Mouse (Mus musculus): ENCODE data around the gene Slc17a5.

The Slc17a5 gene

DNA sequence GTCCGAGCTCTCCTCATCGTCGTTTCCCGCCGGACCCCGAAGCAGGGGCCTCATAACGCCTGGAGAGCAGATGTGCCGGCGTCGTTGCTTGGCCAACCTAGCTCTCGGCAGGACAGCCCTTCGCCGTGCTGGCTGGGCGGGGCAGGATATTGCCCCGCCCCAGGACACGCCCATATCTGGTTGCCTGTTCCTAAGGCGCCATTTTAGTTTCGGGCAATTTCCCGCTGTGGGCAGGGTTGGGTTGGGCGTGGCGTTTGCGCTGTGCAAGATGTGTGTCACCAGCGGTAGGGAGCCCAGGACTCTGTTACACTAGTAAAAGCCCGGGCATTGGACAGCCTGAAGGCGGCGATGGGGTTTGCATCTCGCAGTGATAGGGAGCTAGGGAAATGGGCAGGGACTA is at the start of gene Slc17a5:
TSS of gene Slc17a5 (minus strand) at position 128 of the 400 bp plus-strand sequence.
- peak; percentile 97 for DNase-seq (ENCODE audit: low spot score)

DNA sequence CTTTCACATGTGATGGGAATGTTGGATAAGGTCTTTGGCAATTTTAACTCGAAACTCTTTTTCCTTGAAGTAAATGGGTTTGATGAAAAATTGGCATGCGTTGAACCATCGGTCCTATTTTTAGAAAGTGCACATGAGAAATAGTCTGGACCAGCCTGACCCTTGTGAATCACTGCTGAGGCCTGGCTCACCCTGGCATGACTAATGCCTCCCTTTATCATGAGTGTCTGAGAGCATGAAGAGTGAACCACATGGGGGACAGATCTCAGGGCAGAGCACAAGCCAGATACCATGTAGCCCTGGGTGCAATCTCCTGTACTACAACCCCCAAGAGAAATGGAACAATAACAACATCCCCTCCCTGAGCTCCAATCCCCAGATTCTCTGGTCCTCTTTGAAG is 46.1 kb upstream of the Slc17a5 start:
- DNase-seq (ENCODE audit: low spot score), result no peak

DNA sequence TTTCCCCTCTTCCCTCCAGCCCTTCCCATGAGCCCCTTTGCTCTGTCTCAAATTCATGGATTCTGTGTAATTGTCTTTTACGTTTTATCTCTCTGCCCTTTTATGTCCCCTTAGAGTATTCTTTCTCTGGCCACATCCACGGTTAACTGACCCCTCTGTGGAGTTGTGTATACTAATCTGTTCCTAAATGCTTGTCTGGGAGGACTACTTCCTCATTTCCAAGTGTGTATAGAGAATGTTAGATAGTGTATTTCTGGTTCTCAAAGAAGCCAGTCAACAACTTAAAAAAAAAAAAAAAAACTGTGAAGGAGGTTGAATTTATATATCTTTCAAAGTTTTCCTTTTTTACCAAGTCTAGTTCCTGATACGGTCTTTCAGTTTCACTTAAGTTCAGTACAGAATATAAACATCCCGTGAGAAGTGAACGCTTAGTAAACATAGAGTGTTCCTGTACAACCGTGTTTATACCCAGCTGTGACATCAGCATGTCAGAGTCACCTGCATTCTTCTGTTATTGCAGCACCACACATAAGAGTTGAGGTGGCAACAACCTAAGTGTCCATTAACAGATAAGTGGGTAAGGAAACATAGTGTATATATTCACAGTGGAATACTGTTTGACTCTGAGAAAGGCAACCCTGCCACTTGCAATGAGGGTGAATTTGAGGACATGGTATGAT is 44.1 kb upstream of the Slc17a5 start:
- DNase-seq (ENCODE audit: low spot score), result no peak

DNA sequence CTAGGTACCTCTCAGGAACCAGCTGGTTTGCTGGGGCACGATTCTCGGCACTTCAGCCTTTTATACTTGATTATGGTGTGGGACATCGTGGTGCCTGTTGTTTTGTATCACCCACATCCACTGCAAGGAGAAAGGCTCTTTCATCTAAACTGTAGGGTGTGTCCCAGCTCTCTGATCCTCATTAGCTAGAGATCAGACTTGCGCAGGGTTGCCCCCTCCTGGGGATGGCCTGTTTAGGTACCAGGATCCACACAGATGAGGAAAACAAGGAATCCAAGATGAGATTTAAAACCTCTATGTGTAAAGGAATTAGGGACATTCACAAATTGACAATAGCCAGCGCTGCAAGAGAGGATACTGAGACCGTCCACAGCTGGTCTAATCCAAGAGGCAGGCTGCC is 42.1 kb upstream of the Slc17a5 start:
- DNase-seq (ENCODE audit: low spot score), result no peak

DNA sequence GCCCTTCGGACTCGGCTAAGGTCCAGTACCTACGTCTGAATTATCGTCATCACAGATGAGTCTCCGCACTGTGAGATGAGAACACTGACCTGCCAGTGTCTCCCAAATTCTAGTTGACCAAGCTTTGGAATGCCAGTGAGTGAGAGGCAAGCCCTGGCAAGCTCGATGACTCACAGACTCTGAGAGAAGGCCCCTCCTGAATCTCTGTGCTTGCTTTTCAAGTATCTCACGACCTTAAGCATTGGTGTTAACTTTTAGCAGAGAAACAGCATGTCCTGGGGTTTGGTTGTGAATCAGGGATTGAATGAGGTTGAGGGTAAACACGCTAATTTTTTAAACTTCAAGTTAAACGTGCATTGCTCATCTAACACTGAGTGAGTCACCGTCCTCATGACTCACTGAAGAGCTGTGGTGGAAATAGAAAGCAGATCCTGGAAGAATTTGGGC is 35.5 kb upstream of the Slc17a5 start:
- DNase-seq (ENCODE audit: low spot score), result no peak

DNA sequence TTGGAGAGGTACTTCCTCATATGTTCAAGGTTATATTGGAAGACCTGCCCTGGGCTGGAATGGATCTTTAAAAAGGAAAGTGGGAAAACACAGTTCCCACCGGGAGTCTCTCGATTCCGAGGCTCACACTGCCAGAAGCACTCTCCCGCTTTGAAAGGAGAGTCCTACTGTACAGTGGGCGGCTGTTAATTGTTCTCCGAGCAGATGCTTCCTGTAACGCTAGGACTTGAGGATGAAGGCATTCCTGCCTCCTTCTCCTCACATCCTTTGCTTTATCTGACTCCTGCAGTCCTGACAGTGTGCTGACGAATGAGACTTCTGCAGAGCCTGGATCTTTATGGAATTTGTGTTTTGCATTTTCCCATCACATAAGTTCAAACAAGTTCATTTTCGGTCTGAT is 31.4 kb upstream of the Slc17a5 start:
- DNase-seq (ENCODE audit: low spot score), result no peak

DNA sequence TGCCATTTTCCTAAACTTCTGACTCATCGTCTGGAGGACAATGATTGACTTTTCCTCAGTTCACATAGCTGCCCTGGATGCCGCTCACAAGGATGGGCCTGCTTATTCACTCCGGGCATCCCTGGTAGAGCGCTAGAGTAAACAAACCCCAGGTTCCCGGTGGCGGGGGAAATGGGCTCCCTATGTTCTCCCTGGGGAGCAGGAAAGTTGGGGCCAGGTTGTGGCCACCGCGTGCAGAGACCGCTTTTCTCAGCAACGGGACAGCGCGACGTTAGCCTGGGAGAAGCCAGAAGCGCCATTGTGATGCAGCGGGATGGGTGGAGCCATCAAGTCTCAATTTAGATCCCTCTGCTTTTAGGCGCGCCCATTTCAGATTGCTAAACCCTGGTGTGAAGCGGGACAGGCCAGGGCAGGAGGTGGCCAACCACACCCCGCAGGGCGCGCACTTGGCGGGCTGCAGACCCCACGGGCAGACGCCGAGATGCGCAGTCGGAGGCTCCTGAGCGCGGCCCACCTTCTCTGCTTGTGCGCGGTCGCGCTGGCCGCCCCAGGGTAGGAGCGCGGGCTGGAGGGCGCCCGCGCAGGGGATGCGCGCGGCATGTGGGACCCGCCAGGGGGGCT is 27.7 kb upstream of the Slc17a5 start, which contains the start of gene Cd109:
TSS of gene Cd109 (plus strand) at position 146 of the 621 bp plus-strand sequence.
- peak; percentile 40 for DNase-seq (ENCODE audit: low spot score)

DNA sequence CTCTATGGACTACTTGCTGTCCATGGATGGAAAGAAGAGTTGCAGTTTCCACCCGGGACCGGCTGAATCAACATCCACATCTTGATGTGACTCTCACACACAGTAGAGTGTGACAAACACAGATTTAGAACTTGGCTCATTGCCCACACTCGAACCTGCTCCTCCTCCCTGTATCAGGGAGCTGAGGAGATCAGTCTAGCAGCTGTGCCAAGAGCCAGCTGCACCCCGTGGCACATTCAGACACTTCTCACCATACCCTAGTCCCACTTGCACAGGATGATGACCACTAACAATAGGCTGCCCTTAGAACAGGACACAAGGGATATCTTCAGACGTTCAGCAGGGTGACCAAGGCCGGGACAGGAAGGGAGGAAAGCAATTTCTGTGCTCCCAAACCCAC is 26.4 kb upstream of the Slc17a5 start:
- no peak for DNase-seq (ENCODE audit: low spot score)

DNA sequence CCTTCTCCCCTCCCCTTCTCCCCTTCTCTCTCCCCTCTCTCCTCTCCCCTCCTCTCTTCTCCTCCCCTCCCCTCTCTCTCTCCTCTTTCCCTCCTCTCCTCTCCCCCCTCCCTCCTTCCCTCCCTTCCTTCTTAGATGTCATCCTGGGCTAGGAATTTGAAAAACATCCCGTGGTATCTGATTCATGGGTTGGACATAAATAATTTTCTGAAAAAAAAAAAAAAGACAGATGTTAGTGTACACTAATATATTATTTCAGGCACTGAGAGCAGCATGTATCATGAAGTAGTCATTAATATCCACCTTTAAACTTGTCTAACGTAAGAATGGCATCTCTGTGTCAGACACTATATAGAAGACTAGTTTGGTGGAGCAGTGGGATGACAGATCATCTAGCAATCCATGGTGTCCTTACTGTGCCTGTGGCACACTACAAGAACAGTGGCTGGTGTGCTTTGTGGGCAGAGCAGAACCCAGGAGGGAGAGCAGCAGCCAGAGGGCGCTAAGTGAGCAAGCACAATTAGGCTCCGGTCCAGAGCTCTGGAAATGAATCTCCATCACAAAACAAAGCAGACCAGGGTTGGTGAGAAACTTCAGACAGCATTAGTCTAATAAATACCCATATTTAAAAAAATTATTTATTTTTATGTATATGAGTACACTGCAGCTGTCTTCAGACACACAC is 13.3 kb upstream of the Slc17a5 start:
- DNase-seq (ENCODE audit: low spot score), result no peak

DNA sequence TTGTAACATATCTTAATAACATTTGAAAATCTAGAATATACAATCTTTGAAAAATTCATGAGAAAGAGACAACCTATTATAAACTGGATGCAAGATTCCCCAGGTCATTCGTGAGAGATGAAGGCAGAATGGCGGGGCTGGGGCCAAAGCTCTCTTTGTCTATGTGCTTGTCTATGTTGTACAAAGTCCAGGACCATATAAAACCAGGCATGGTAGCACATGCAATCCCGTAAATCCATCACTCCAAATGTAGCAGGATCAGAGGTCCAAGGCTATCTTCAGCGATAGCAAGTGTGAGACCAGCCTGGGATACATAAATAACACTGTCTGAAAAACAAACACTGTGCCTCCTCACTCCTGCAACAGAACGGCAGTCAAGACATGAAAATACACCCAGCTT is 12.1 kb upstream of the Slc17a5 start:
- DNase-seq (ENCODE audit: low spot score), result no peak

DNA sequence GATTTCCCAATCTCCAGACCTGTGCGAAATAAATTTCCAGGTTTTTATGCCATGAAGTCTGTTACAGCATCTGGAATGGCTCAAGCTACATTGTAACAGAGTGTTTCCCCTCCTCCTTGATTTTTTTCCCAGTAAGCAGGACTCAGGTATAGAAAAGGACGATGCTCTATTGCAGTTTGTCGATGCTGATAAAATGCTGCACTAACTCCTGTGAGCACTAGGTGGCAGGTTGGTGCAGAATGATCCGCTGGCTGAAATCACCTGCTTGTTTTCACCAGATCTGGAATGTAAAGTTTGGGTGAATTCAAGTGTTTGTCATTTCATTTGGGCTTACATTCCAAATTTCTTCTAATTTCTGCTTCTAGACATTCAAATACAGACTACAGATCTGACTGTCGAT is 9.0 kb upstream of the Slc17a5 start:
- DNase-seq (ENCODE audit: low spot score), result no peak

DNA sequence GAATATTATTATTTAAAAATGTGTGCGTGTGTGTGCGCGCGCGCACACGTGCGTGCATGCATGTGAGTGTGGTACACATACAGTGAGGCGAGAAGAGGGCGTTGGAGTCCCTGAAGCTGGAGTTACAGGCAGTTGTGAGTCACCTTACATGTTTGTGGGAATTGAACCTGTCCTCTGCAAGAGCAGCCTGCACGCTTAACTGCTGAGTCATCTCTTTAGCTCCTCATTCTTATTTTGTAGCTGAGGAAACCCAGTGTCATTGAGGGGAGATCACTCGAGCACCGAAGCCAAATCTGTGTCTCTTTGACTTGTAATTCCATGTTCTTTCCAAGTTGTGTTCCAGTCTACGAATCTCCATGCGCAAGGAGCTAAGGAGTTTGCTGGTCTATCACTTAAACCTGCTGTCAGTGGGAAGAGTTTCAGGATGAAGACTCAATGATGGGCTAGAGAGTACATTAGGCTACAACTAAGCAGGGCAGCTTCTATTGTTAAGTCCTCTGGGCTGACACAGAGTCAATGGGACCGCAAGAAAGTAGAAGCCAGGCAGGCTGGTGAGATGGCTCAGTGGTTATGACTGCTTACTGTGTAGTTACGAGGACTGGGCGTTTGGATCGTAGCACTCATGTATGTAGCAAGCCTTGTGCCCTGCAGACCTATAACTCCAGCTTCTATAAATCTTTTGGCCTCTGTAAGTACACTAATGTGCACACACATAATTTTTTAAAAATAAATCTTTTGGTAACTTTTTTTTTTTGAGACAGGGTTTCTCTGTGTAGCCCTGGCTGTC is 8.1 kb upstream of the Slc17a5 start:
- no peak for DNase-seq (ENCODE audit: low spot score)

DNA sequence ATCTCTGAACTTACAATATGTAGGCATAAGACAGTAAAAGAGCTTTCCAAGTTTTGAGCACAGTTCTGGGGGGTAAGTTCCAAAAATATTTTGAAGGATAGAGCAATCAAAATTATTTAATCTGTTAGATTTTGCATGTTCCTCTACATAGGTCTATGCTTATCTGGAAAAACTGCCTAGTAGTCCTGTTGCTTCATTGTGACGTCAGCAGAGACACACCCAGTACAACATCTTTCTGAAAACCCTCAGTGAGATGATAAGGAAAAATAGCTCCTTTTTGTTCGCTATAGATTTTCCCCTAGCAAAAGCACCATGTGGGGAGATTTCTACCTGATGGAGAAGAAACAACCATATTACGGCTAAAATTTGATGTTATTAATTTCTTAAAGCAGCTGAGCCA is 7.4 kb upstream of the Slc17a5 start:
- no peak for DNase-seq (ENCODE audit: low spot score)

DNA sequence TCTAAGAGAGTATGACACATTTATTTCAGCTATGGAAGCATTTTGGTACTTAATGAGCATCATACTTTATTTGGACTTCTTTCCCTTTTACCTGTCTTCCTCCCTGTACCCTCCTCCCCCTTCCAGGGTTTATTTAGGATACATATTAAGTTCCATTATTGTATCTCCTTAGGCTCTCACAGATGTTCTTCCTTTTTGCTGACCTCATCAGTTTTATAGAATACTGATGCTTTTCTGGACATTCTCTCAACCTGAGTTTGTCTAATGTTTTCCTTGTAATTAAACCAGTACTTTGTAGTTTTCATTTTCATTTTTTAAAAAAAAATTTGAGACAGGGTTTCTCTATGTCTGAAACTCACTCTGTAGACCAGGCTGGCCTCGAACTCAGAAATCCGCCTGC is 2.6 kb upstream of the Slc17a5 start:
- no peak for DNase-seq (ENCODE audit: low spot score)

DNA sequence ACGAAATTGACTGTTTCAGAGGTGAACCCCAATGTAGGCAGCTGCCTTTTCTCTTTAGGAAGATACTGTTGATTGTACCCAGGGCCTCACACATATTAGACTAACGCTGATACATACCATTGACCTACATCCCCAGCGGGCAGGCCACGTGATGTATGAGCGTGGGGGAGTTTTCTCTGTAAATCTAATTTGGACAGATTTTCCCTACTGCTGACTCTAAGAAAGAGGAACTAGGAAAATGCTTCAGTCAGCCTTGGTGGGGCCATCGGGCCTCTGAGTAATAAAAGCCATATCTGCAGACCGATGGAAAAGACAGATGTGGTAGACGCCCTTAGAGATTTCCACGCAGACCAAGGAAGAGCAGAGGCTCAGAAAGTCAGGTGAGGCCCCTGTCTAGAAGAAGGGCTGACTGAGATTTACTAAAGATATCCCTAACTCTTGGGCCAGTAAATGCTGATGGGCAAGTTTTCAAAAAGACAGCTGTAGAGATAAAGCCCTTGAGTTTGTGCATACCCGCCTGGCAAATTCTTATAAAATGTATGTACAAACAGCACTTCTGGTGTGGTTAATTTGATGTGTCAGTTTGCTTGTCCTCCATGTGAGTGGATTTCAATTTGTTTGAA is 681 bp upstream of the Slc17a5 start:
- peak; percentile 7 for DNase-seq (ENCODE audit: low spot score)

DNA sequence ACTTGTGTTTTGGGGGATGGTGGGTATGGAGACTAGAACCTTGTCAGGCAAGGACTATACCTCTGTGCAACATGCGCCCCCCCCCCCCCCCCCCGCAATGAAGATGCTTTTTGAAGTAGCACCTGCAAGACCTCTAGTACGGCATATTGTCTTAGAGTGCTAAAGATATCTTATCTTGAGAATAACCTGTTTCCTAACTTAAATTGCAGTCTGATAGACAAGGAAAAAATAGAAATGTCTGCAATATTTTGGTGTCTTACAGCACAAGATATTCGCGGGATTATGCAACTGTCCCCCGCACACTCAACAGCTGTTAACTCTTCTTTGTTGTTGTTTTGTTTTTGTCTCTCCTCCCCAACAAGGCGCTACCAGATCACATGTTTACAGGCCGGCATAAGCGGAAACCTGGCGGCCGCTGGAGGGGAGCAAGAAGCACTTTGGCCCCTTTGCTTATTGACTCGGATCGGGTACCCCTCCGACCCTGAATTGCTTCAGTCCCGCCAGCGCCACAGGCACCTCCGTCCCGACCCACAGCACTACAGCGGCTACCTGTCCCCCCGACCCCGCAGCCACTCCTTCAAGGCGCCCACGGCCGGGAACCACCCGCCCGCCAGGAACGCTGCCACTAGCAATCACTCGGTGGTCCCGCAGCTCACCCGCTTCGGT is 490 bp downstream of the Slc17a5 start:
- no peak for DNase-seq (ENCODE audit: low spot score)

DNA sequence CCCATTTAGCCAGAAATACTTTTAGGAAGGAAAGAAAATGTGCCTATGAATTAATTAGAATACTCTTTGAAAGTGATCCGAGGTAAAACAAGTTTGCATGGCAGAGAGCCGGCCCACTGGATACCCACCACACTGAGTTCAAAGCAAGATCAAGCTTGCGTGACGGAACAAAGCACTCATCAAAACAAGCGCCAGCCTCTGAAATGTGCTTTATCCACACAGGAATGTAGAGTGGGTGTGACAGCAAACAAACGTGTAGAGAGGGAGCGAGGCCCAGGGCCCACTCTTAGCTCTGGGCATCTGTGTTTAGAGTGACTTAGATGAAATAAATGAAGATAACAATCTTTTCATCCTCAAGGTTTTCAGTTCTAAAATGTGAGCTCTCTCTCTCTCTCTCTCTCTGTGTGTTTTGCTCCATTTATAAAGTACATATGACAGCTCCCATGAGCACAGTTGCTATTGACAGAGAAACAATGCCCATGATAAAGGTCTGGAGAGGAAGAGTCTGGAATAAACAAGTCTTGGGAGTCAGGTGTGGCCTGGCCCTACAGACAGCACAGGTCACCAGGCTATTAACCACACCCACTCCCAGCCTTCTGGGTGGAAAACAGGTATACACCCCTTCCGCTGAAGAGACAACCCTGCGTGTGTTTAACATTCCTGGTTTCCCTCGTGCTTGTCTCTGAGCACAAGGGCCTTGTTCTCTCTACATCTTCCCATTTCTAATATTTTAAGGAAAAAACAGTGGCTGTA is 8.0 kb downstream of the Slc17a5 start:
- no peak for DNase-seq (ENCODE audit: low spot score)

DNA sequence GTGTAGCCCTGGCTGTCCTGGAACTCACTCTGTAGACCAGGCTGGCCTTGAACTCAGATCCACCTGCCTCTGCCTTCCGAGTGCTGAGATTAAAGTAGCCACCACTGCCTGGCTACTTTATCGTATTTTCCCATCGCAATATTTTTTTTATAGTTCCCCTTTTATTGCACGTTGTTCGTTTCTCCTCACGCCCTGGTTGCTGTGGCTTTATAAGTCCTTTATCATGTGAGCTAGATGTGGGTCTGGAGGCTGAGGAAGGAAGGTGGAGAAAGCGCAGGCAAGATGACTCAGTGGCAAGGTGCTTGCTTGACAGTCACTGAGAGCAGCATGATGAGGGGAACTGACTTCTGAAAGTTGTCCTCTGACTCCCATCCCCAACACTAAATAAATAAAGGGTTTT is 9.0 kb downstream of the Slc17a5 start:
- DNase-seq (ENCODE audit: low spot score), result no peak

DNA sequence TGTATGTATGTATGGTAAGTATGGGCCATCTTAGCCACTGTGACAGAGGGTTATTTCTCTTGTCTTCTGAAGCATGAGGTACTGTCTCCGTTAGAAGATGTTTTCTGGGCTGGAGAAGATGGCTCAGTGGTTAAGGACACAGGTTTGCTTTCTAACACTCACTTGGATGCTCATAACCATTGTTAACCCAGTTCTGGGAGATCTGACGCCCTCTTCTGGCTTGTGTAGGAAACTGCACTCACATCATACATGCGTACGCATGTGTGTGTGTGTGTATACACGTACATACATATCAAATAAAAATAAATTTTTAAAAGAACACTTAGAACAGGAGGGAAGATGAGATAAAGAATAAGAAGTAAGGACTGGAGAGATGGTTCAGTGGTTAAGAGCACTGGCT is 11.4 kb downstream of the Slc17a5 start:
- no peak for DNase-seq (ENCODE audit: low spot score)

DNA sequence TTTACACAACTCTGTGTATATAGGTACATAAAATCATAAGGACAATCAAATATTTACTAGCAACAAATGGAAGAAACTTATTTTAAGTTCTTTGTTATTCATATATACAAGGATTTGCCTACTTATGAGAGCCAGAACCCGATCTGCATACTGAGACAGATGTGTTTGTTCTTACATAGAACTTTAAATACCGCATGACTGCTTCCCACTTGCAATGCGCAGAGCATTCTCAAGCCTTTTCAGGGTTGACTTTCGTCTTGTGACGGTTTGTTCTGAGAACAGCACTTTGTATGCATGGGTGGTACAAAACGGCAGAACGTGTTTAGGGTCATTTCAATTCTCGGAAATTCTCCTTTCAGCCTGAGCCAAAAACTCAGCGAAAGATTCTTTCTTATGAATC is 17.9 kb downstream of the Slc17a5 start:
- DNase-seq (ENCODE audit: low spot score), result no peak

DNA sequence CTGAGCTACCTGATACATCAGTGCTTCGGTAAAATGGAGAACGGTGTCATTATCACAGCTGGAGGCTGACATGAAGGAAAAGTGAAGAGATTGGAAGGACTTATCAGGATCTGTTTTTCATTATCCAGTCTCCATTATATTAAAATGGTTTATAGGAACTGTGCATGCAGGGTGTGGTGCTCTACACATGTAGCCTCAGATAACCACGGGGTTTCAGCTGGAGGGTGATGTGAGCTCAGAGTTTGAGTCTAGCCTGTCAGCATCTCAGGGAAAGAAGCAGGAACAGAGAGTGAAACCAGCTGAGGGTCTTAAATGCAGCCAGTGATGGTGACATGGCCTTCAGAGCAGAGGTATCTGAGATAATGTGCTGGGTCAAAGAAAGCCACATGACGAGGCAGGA is 28.4 kb downstream of the Slc17a5 start:
- no peak for DNase-seq (ENCODE audit: low spot score)
